Mouse (Mus musculus) forelimb bud, embryonic 11.5 days (tissue): ENCODE measurements around the gene Cyp2r1.
A peak's percentile ranks its signal among the peaks of the same experiment; 100 is the strongest.
"Not testable (repeated sequence)": the region's sequence is repeated elsewhere in the genome, so short reads cannot be mapped to it uniquely, and the experiment has no call there.

Experiments
- DNase-seq: peaks from one replicate; pipeline ENCODE4 v3.0.0-alpha.2; 2012; ENCODE audit warnings: low read depth, low spot score

Cyp2r1 gene

GRCm38 (mm10) chr7:114562531-114563241 is at the start of gene Cyp2r1:
Gene Cyp2r1 (minus strand): TSS chr7:114562972.
- DNase-seq = peak; percentile 86

- DNase-seq = not testable (repeated sequence)
These were observed 31.6 kb upstream of the Cyp2r1 start for GRCm38 (mm10) chr7:114594391-114594790.

GRCm38 (mm10) chr7:114582441-114582840 is 19.7 kb upstream of the Cyp2r1 start:
- DNase-seq = no peak

DNA sequence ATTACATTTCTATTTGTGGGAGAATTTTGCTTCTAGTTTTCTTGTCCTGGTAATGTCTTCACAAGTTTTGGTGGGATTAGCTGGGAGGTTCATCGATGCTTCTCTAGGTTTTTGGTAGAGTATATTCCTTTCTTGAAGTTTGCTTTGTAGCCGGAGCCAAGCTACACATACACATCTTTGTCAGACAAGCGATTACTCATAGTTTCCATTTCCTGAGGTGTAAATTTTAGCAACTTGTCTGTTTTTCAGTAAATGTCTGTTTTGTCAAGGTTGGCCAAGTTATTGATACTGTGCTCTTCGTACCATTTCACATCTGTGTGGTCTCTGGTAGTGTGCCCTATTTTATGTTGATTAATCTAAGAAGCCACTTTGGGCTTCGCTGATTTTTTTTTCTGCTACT is 18.4 kb upstream of the Cyp2r1 start:
- no peak for DNase-seq

GRCm38 (mm10) chr7:114580426-114580825 is 17.7 kb upstream of the Cyp2r1 start:
- peak; percentile 45 for DNase-seq

DNA sequence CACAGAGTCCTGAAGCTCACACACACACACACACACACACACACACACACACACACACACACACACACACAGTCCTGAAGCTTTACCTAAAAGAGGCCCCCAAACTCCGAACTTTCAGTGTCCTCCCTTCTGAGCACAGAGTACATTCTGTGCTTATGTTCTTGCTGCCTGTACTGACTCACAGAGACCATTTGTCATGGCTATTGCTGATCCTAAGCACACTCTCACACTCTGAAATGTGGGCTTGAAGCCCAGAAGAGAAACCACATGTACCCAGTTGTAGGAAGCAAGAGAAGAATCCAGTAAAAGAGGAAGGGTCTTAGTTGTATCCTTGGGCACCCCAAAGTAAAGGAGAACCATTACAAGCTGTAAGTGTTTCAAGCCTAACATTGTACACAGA is 14.9 kb upstream of the Cyp2r1 start:
- DNase-seq = no peak

DNA sequence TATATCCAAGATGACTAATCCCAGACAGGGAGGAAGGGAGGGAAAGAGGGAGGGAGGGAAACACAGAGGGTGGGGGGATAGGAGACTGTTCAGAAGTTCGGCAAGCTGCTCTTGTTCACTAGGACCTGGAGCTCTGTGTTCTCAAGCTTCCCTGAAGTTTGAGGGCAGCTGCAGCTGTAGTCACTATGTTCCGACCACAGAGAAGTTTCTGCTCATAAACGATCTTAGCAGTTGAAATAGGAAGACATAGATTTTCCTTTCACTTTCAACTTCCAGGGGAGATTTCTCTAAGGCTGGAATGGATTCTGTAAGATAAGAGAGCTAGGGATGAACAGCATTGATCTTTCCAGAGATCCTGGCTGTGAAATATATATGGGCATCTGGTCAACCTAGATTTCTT is 14.2 kb upstream of the Cyp2r1 start:
- no peak for DNase-seq

DNA sequence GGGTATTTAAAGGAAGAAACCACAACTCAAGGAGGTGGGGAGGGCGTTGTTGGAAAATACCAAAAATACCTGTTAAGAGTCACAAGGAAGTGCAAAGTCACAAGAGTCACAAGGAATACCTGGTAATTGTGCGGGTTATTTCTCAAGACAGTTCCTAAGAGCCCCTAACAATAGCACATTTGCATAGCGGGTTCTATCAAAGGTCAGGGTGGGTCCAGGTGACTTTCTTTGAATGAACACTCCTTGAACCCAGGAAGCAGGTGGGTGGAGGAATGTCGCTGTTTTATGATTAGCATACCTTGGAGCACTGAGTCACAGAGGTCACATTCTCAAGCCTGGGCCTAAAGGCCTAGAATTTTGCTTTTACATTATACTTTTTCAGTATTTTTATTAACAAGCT is 11.1 kb upstream of the Cyp2r1 start:
- not testable (repeated sequence) for DNase-seq

DNA sequence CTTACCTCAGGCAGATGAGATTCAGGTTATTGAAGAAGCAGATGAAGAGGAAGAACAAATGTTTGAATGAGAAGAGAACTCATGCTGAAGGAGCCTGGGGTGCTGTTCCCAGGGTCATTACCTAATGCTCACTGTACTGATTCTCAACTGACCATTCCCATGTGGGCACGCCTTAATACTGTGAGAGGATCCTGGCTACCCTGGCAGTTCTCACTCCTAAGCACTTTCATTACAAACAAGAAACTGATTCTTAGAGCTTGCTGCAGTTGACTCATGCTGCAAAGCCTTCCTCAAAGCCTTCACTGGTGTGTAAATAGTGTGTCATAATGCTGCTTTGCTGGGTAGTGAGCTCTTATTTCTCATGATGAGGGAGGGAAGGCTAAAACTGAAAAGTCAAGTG is 26.6 kb downstream of the Cyp2r1 start:
- DNase-seq = no peak

DNA sequence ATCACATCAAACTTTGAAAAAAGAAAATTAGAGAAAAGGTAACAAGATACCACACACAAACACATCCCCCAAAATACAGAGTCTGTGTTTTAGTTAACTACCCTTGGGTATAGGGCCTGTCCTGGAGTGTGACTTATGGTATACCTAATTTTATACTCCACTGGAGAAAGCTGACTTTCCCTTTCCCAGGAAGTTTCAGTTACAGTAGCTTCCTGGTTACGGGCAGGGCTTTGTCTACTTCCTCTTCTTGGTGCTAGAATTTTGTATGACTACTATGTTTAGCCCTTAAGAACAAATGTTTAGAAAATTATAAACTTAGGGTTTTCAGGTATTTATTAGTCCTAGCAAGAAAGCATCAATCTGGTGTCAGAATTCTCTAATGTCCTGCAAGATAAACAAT is 36.5 kb downstream of the Cyp2r1 start:
- no peak for DNase-seq

- DNase-seq = no peak
These were observed 42.6 kb downstream of the Cyp2r1 start for GRCm38 (mm10) chr7:114520122-114520521.

- DNase-seq = no peak
These were observed 53.9 kb downstream of the Cyp2r1 start for GRCm38 (mm10) chr7:114508879-114509278.
